Mouse (Mus musculus) liver, postnatal 0 days (tissue): Measurements from ENCODE around the gene Vps53. TPM values are rescaled to one million over a fixed set of nuclear protein-coding genes. Genes with fewer than 3 reads are reported as not detected.

ENCODE experiments used
- ATAC-seq: fragments of 200-750 bp; cut with Nextera tagmentation; 2 replicates; pipeline ENCODE4 v1.8.0; 2017; ENCODE audit warnings: mild to moderate bottlenecking, moderate library complexity
- DNase-seq: peaks from one replicate; pipeline ENCODE4 v3.0.0-alpha.2; 2016
- H3K27ac ChIP-seq: fragments of 300-500 bp; sonication (generic); 2 replicates; pipeline ENCODE4 v1.5.1; 2014; ENCODE audit warnings: antibody characterized with exemption, moderate library complexity, mild to moderate bottlenecking, low read depth
- H3K27me3 ChIP-seq: fragments of 300-500 bp; sonication (generic); 2 replicates; pipeline ENCODE4 v1.6.1; 2014; ENCODE audit warnings: low read length, control low read depth, mixed read lengths; ENCODE audit not compliant: insufficient read depth
- H3K36me3 ChIP-seq: fragments of 300-500 bp; sonication (generic); replicated peaks from 2 replicates; pipeline ENCODE4 v1.6.1; 2014; ENCODE audit warnings: mild to moderate bottlenecking, control low read depth, low read length, moderate library complexity, mixed read lengths; ENCODE audit not compliant: insufficient read depth
- H3K4me1 ChIP-seq: fragments of 300-500 bp; sonication (generic); 2 replicates; pipeline ENCODE4 v1.6.1; 2014; ENCODE audit warnings: antibody characterized with exemption, mild to moderate bottlenecking, control low read depth; ENCODE audit not compliant: insufficient read depth
- H3K4me2 ChIP-seq: fragments of 300-500 bp; sonication (generic); 2 replicates; pipeline ENCODE4 v1.6.1; 2014; ENCODE audit warnings: low read depth, mild to moderate bottlenecking, low read length, moderate library complexity, mixed read lengths
- H3K4me3 ChIP-seq: fragments of 300-500 bp; sonication (generic); 2 replicates; pipeline ENCODE4 v1.5.1; 2014; ENCODE audit warnings: low read depth, low read length
- H3K9ac ChIP-seq: fragments of 300-500 bp; sonication (generic); replicated peaks from 2 replicates; pipeline ENCODE4 v1.6.1; 2014; ENCODE audit warnings: mild to moderate bottlenecking, moderate library complexity
- H3K9me3 ChIP-seq: fragments of 300-500 bp; sonication (generic); 2 replicates; pipeline ENCODE4 v1.6.1; 2016; ENCODE audit warnings: mild to moderate bottlenecking, control low read depth, low read length, mixed read lengths
- CTCF ChIP-seq: sonication (generic); IDR thresholded peaks from 2 replicates; pipeline ENCODE4 v1.5.1; 2016; ENCODE audit warnings: antibody characterized with exemption, low read depth
- EP300 ChIP-seq: IDR thresholded peaks from 2 replicates; pipeline ENCODE4 v1.6.1; 2016; ENCODE audit warnings: antibody characterized with exemption, low read depth, mild to moderate bottlenecking
- WGBS: fragments of 180-500 bp; shearing (Covaris S2); extraction: QIAGEN DNeasy Blood & Tissue Kit; methylation state at CpG from one replicate; pipeline ENCODE4 v1.1.7; 2014; ENCODE audit not compliant: insufficient replicate concordance; 5-methylcytosine and 5-hydroxymethylcytosine counted together
- polyA plus RNA-seq: library from polyadenylated mRNA; unstranded; fragments of >200 nt; fragmentation: Nextera tagmentation; extraction: Ambion mirVana; gene quantifications from 2 replicates; pipeline ENCODE4 v1.2.1, GENCODE M21; 2015

The Vps53 gene
- polyA plus RNA-seq, 1 experiment from 2014 or later: 16.2 TPM

DNA sequence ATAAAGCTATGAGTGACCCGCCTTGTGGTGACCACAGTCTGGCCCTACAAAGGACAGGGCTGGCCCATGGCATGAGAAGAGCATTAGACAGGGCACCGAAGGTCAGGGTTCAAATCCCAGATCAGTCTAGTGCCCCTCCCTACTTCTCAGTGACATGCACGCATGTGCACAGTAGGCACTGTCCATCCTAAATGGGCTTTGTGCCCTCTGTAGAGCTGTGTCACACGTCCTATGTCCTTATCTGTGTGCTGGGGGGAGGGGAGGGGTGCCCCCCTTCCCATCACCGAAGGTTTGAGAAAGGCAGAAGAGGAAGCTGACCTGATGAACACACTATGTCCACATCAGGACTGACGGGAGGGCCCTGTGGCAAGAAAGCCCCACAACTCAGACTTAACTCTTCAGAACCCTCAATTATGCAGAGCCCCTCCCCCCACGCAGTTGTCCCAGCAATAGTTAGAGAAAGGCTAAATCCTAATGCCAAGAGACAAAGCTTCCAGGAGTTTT lies 154.3 kb downstream of the Vps53 start:
- H3K36me3 ChIP-seq: 0 out of 2 replicates have a peak, but pooled peaks cover 3% of the 10 kb centered on the region
- DNase-seq: peak; percentile 42
- peak overlapping the region; percentile 87 for H3K4me2 ChIP-seq
- H3K27ac ChIP-seq: no peak overlapping the region
- no peak overlapping the region for H3K9ac ChIP-seq
- H3K4me1 ChIP-seq: peaks cover 14% of the 10 kb centered on the region
- TF ChIP-seq EP300 (no peak), CTCF (no peak)
- H3K9me3 ChIP-seq: no peaks in the 10 kb centered on the region
- 55% methylated on average over 7 of the region's 7 CpGs for WGBS
- H3K4me3 ChIP-seq: peak overlapping the region; percentile 63; the same call in 1 of the 2 replicates
- no peak for ATAC-seq
- H3K27me3 ChIP-seq: peaks cover 11% of the 10 kb centered on the region

DNA sequence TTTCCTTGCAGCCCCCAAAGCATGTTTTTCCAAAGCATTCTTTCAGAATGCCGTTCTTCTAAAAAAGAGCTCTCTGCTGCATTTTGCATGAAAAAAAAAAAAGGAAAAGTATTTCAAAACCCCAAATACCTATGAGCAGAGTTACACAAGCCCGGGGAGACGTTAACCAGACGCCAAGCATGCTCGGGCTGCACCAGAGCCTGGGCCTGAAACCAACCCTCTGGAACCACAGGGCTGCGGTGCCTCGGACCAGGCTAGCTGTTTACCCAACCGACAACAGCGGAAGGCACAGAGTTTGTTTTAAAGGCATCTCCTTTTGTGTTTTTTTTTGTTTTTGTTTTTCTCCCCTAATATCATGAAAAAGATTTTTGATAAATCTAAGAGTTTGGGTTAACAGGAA lies 158.5 kb downstream of the Vps53 start:
- no peaks in the 10 kb centered on the region for H3K9me3 ChIP-seq
- ATAC-seq: no peak
- TF ChIP-seq EP300: no peak
- TF ChIP-seq CTCF: no peak
- no peak for DNase-seq
- 0 out of 2 replicates have a peak, but pooled peaks cover 3% of the 10 kb centered on the region for H3K36me3 ChIP-seq
- WGBS: 68% methylated on average over 9 of the region's 9 CpGs
- no peak overlapping the region for H3K4me3 ChIP-seq
- H3K4me1 ChIP-seq: no peaks in the 10 kb centered on the region
- no peak overlapping the region for H3K27ac ChIP-seq
- no peaks in the 10 kb centered on the region for H3K27me3 ChIP-seq
- no peak overlapping the region for H3K4me2 ChIP-seq
- H3K9ac ChIP-seq: no peak overlapping the region

DNA sequence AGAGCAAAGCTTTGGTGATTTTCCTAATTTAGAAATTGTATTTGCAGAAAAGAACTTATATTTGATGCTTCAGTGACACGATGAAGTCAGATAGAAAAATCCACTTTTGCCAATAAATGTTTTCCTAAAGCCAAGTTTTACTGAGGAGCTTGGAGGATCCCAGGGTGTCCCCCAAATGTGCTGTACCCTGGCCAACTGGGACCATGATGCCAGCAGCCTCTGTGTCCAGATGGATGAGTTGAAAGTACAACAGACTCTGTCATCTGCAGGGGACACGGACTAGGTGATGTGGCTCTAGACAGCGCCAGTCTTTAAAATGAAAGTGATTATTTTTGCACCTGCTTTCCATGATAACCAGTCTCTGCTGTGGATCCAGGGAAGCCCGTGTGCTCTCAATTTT lies 159.6 kb downstream of the Vps53 start:
- no peaks in the 10 kb centered on the region for H3K27me3 ChIP-seq
- TF ChIP-seq CTCF: no peak
- no peak for TF ChIP-seq EP300
- DNase-seq (no peak), ATAC-seq (no peak)
- H3K4me2 ChIP-seq: no peak overlapping the region
- H3K4me1 ChIP-seq: no peaks in the 10 kb centered on the region
- no peak overlapping the region for H3K27ac ChIP-seq
- WGBS: 73% methylated on average over 4 of the region's 4 CpGs
- H3K4me3 ChIP-seq: no peak overlapping the region
- H3K9me3 ChIP-seq: no peaks in the 10 kb centered on the region
- H3K36me3 ChIP-seq: 0 out of 2 replicates have a peak, but pooled peaks cover 3% of the 10 kb centered on the region
- no peak overlapping the region for H3K9ac ChIP-seq

DNA sequence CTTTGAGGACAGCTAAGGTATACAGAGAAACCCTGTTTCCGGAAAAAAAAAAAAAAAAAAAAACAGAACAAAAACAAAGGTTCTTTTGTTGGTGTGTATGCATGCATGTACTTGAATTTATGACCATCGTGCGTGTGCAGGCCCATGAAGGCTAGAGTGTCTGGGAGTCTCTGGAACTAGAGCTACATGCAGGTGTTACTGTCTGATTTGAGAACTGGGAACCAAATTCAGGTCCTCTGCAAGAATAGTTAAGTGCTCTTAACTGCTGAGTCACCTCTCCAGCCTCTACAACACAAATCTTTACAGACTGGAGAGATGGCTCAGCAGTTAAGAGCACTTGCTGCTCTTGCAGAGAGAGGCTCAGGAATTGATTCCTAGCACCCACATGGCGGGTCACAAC lies 163.6 kb downstream of the Vps53 start:
- Histone ChIP-seq H3K27ac (no peak overlapping the region), H3K36me3 (no peaks in the 10 kb centered on the region), H3K4me1 (no peaks in the 10 kb centered on the region), H3K4me3 (no peak overlapping the region), H3K4me2 (no peak overlapping the region), H3K9ac (no peak overlapping the region), H3K9me3 (no peaks in the 10 kb centered on the region), H3K27me3 (no peaks in the 10 kb centered on the region)
- ATAC-seq: no peak
- no peak for DNase-seq
- WGBS: 68% methylated on average over 4 of the region's 4 CpGs
- TF ChIP-seq EP300 (no peak), CTCF (no peak)

DNA sequence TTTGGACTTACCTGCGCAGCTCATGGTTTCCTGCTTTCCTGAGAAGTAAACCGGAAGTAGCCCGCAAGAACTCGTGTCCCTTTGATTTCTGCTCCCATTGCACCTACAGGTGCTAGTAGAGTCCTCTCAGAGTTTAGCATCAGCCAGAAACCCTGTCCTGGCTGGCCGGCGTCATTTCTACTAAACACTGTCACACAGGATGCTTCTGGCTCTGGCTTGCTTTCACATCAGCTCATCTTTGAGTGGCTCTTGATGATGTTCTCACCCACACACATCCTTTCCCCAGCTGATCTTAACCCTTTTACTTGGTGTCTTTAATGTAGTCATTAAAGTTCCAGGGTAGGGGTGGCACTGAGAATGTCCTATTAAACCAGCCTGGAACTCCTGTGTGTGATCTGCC lies 164.2 kb downstream of the Vps53 start:
- TF ChIP-seq EP300: no peak
- no peak for TF ChIP-seq CTCF
- 72% methylated on average over 6 of the region's 6 CpGs for WGBS
- Histone ChIP-seq H3K4me2 (no peak overlapping the region), H3K27ac (no peak overlapping the region), H3K9me3 (no peaks in the 10 kb centered on the region), H3K27me3 (no peaks in the 10 kb centered on the region), H3K4me3 (no peak overlapping the region), H3K9ac (no peak overlapping the region), H3K36me3 (no peaks in the 10 kb centered on the region), H3K4me1 (no peaks in the 10 kb centered on the region)
- ATAC-seq (no peak), DNase-seq (no peak)

DNA sequence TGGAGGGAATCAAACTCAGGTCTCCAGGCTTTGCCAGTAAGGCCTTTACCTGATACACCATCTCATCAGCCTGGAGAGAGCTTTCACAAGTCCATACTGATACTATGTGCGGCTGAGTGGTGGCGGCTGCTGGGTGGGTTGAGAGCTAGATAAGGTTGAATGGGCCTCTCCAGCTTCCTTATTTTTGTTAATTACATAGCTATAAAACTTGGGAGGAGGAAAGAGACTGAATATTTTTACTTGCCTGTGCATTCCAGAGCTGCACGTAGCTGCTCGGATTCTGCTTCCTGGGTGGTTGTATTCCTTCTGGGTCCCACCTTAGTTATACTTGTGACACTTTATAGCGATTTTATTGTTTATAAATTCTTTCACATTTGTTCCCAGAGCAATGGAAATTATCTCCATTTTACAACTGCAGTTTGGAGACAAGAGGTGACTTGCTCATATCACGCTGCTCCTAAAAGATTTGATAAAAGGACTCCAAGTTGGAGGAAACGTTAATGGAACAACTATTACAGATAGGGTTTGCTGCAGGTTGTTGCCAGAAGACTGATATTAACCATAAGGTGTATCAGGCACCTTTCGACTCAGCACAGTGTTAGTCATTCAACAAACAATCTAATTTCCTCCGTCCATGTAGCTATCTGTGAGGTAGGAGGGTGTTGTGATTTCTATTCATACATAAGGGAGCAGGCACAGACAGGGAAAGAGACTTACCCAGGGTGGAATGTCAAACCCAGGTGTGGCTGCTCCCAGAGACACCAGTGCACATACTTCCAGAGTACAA lies 168.4 kb downstream of the Vps53 start:
- DNase-seq: no peak
- Histone ChIP-seq H3K4me3 (no peak overlapping the region), H3K9ac (no peak overlapping the region), H3K27me3 (no peaks in the 10 kb centered on the region), H3K36me3 (no peaks in the 10 kb centered on the region), H3K4me2 (no peak overlapping the region), H3K4me1 (no peaks in the 10 kb centered on the region), H3K9me3 (no peaks in the 10 kb centered on the region), H3K27ac (no peak overlapping the region)
- WGBS: 62% methylated on average over 9 of the region's 9 CpGs
- no peak for ATAC-seq
- TF ChIP-seq EP300 (no peak), CTCF (no peak)
